ENCODE assay signal across 9 mouse cellular contexts in genomic region chr16:17938821-17939220, GRCm38 (mm10). TPM values are rescaled to one million over a fixed set of nuclear protein-coding genes. Genes with fewer than 3 reads are reported as not detected.
DNase-seq lines count a peak whose midpoint lies in the region; ATAC-seq lines count a peak whose summit lies in the region.
"Had no signal": no experiment of that assay in that cellular context is flagged by ENCODE, and none has a peak within 500 bp of the region (broad histone marks: within the 10 kb centered on the region; RNA-seq: fewer than 3 reads in every experiment).

No protein-coding gene starts in this region.

- no peaks in the 10 kb centered on the region for H3K27me3 ChIP-seq in hindbrain, embryonic 14.5 days (ENCODE audit: control insufficient read depth, insufficient read depth, low read length)

- no peaks in the 10 kb centered on the region for H3K36me3 ChIP-seq in hindbrain, embryonic 14.5 days (replicated peaks; ENCODE audit: control insufficient read depth, insufficient read depth)

- H3K27ac ChIP-seq in brown adipose tissue, adult 24 weeks (replicated peaks; ENCODE audit: low read depth, low read length): no peak overlapping the region
- no peak overlapping the region for H3K27ac ChIP-seq in hindbrain, embryonic 14.5 days

- peaks cover 7% of the 10 kb centered on the region for H3K4me1 ChIP-seq in brown adipose tissue, adult 24 weeks (ENCODE audit: control insufficient read depth, insufficient read depth, insufficient read length, low read length)
- no peaks in the 10 kb centered on the region for H3K4me1 ChIP-seq in hindbrain, embryonic 14.5 days (replicated peaks; ENCODE audit: control insufficient read depth, insufficient read depth, low read length)

- H3K9ac ChIP-seq in hindbrain, embryonic 14.5 days: no peak overlapping the region

- no peaks in the 10 kb centered on the region for H3K9me3 ChIP-seq in hindbrain, embryonic 14.5 days (ENCODE audit: control insufficient read depth, low read length)

- ATAC-seq in hindbrain, embryonic 14.5 days (ENCODE audit: low FRiP score): peak; percentile 59; the same call in 1 of the 2 replicates
- peak; percentile 89 for ATAC-seq in monocyte, adult 5-6 weeks (replicated peaks; ENCODE audit: insufficient number of reproducible peaks, low FRiP score, low TSS enrichment, poor library complexity, severe bottlenecking)

- H3K4me2 ChIP-seq in hindbrain, embryonic 14.5 days (replicated peaks): no peak overlapping the region

- 8% methylated on average over 7 of the region's 7 CpGs for WGBS in hindbrain, embryonic 14.5 days

- DNase-seq in right cerebral cortex, adult 2 months (ENCODE audit: low spot score in 2 of 2): peak; percentile 50 to 57
- no peak for DNase-seq in right cerebral cortex, postnatal 36 days (ENCODE audit: low spot score in 2 of 2)
- DNase-seq in fibroblast of lung, adult 2 months (ENCODE audit: low read depth): peak; percentile 39
- peak; percentile 65 for DNase-seq in hindbrain, embryonic 14.5 days (ENCODE audit: low spot score)
- DNase-seq in liver: peak; percentile 87
- DNase-seq in thymus, postnatal 14 days: peak; percentile 76

- H3K4me3 ChIP-seq in brown adipose tissue, adult 24 weeks (ENCODE audit: insufficient read depth, low read depth, low read length): peak overlapping the region; percentile 27; the same call in 1 of the 2 replicates
- no peak overlapping the region for H3K4me3 ChIP-seq in hindbrain, embryonic 14.5 days (replicated peaks; ENCODE audit: low read length)

RNA-seq across cellular contexts. Expression of gene Slc25a1, which starts 10.8 kb away (rescaled TPM):
- 1,001 and 1,166 TPM in 2 replicates for polyA plus RNA-seq in brown adipose tissue, adult 24 weeks (2012; ENCODE audit: insufficient read depth, insufficient read length, missing spikeins)
- 175 and 176 TPM in 2 replicates for polyA plus RNA-seq in hindbrain, embryonic 14.5 days (2014; fragmentation: Nextera tagmentation; extraction: Ambion mirVana)
- total RNA-seq in monocyte, adult 5-6 weeks (2017): 28.5 to 36.6 TPM (median 33.8 TPM) in 3 replicates

RNA-seq across cellular contexts. Expression of gene Gsc2, which starts 24.0 kb away (rescaled TPM):
- not detected in 2 replicates for polyA plus RNA-seq in brown adipose tissue, adult 24 weeks (2012; ENCODE audit: insufficient read depth, insufficient read length, missing spikeins)
- 0.44 and 1.1 TPM in 2 replicates for polyA plus RNA-seq in hindbrain, embryonic 14.5 days (2014; fragmentation: Nextera tagmentation; extraction: Ambion mirVana)
- not detected in 3 replicates for total RNA-seq in monocyte, adult 5-6 weeks (2017)
- polyA plus RNA-seq: gonadal fat pad, adult 2 months had no signal

RNA-seq across cellular contexts. Expression of gene Ess2, which starts 27.7 kb away (rescaled TPM):
- 8.3 and 8.8 TPM in 2 replicates for polyA plus RNA-seq in brown adipose tissue, adult 24 weeks (2012; ENCODE audit: insufficient read depth, insufficient read length, missing spikeins)
- polyA plus RNA-seq in hindbrain, embryonic 14.5 days (2014; fragmentation: Nextera tagmentation; extraction: Ambion mirVana): 38.9 and 41.0 TPM in 2 replicates
- 35.2 to 48.5 TPM (median 39.7 TPM) in 3 replicates for total RNA-seq in monocyte, adult 5-6 weeks (2017)

RNA-seq across cellular contexts. Expression of gene Tssk2, which starts 40.4 kb away (rescaled TPM):
- polyA plus RNA-seq in brown adipose tissue, adult 24 weeks (2012; ENCODE audit: insufficient read depth, insufficient read length, missing spikeins): not detected in 2 replicates
- not detected in 2 replicates for polyA plus RNA-seq in hindbrain, embryonic 14.5 days (2014; fragmentation: Nextera tagmentation; extraction: Ambion mirVana)
- 2.2 TPM in 1 of 3 replicates, not detected in the others for total RNA-seq in monocyte, adult 5-6 weeks (2017)

RNA-seq across cellular contexts. Expression of gene Dgcr2, which starts 40.5 kb away (rescaled TPM):
- polyA plus RNA-seq in brown adipose tissue, adult 24 weeks (2012; ENCODE audit: insufficient read depth, insufficient read length, missing spikeins): 15.5 and 17.6 TPM in 2 replicates
- 105 TPM in 2 replicates for polyA plus RNA-seq in hindbrain, embryonic 14.5 days (2014; fragmentation: Nextera tagmentation; extraction: Ambion mirVana)
- 24.9 to 38.2 TPM (median 37.0 TPM) in 3 replicates for total RNA-seq in monocyte, adult 5-6 weeks (2017)

Comparison
In these comparisons a context has a peak if more than half of its experiments do, and no peak if none do; other contexts are left out.
1. DNase-seq: peak in right cerebral cortex, adult 2 months (2 of 2), fibroblast of lung, adult 2 months (single experiment), hindbrain, embryonic 14.5 days (single experiment), liver (single experiment) and thymus, postnatal 14 days (single experiment); none in right cerebral cortex, postnatal 36 days (0 of 2).